Mouse (Mus musculus) G1E-ER4 (cell line): ENCODE measurements around the gene Slu7. TPM values are rescaled to one million over a fixed set of nuclear protein-coding genes. Genes with fewer than 3 reads are reported as not detected.

Source experiments
- GATA1 ChIP-seq: IDR thresholded peaks from one replicate; pipeline ENCODE4 v1.8.0; 2012; ENCODE audit warnings: low read length, inconsistent platforms
- polyA plus RNA-seq: library from polyadenylated mRNA; stranded (reverse); fragments of >175 nt; gene quantifications from 2 replicates; pipeline ENCODE4 v1.2.3, GENCODE M21; 2012

The Slu7 gene
- polyA plus RNA-seq, 1 experiment: 2.6 TPM

DNA sequence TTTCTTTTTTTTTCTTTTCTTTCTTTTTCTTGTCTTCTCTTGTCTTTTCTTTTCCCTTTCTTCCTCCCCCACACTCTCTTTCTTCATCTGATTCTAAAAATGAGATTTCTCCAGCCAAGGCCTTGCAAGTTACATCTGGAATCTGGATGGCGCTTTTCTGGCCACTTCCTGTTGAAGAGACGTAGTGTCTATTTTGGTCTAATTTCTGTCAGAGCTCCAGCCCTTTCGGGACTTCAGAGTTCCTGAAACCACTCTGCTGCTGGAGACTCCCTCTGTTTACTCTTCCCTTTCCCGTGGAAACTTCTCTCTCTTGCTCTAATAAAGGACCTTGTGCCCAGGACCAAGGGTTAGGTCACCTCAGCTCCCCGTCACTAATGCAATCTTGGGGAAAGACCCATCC lies 36.6 kb downstream of the Slu7 start:
- no peak for TF ChIP-seq GATA1

GRCm38 (mm10) chr11:43470881-43471820 lies 37.6 kb downstream of the Slu7 start:
- TF ChIP-seq GATA1: no peak

- TF ChIP-seq GATA1: no peak
Observed at GRCm38 (mm10) chr11:43473115-43473514, 39.6 kb downstream of the Slu7 start.

DNA sequence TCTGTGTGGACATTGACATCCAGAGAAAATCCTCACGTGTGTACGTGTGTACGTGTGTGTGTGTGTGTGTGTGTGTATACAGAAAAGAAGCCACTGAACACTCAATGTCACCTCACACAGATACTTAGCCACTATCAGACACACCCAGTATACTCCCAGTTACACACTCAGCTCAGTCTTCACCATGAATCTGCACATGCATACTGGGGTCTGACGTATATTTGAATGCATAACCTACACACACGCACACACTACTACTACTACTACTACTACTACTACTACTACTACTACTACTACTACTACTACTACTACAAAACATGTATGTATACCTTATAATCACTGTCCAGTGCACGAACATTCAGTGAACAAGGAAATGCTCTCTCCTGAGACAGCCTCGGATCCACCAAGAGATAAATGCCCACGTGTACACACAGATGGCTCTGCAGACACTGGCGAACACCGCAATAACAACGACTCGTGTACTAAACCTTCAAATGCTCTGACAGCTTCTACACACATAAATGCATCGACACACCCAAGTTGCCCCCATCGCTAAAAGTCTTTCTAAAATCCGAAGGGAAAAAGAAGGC lies 40.2 kb downstream of the Slu7 start:
- no peak for TF ChIP-seq GATA1

DNA sequence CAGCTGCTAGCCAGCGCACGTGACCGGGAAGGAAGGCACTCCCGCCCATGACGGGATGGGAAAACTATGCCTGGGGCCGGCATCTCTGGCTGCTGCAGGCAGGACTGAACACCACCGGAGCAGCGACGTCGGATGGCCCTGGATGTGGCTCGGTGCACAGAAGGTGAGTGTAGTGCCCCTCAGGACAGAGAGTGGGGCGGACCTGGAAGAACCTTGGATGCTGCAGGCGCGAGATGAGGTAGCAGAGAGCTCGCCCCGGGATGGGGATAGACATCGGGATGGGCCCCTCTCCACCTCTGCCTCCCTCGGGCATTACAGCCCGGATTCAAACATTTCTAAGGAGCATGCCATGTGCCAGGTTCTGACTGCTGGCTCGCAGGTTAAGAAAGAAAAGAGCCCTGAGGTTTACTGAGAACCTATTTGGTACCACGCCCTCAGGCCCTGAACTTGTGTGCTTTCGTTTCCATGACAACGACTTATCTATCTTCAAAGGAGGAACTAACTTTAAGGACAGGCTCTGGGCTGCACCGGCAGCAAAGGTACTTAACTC lies 40.8 kb downstream of the Slu7 start, which contains the start of gene C1qtnf2:
Gene C1qtnf2, plus strand, starts transcription at position 52 of the 550 bp plus-strand sequence.
- no peak for TF ChIP-seq GATA1

DNA sequence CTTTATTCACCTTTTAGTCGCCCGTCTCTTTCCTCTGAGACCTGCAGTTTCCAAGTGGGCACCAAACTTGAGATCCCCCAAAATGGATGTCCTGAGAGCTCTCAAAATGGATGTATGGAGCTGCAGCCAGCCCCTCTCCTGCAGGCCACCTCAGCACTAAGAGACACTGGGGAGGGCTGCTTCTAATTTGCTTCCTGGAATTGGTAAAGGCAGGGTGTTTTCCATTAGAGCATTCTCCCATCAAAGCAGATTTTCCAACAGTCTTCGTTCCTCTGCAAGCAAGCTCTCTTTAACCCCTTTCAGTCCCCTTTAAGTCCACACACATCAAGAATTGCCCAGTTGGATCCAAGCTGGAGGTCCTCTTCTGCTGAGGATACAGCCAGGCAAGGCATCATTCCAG lies 45.8 kb downstream of the Slu7 start:
- TF ChIP-seq GATA1: no peak

- TF ChIP-seq GATA1: no peak
Observed at GRCm38 (mm10) chr11:43480561-43480960, 47.0 kb downstream of the Slu7 start.

DNA sequence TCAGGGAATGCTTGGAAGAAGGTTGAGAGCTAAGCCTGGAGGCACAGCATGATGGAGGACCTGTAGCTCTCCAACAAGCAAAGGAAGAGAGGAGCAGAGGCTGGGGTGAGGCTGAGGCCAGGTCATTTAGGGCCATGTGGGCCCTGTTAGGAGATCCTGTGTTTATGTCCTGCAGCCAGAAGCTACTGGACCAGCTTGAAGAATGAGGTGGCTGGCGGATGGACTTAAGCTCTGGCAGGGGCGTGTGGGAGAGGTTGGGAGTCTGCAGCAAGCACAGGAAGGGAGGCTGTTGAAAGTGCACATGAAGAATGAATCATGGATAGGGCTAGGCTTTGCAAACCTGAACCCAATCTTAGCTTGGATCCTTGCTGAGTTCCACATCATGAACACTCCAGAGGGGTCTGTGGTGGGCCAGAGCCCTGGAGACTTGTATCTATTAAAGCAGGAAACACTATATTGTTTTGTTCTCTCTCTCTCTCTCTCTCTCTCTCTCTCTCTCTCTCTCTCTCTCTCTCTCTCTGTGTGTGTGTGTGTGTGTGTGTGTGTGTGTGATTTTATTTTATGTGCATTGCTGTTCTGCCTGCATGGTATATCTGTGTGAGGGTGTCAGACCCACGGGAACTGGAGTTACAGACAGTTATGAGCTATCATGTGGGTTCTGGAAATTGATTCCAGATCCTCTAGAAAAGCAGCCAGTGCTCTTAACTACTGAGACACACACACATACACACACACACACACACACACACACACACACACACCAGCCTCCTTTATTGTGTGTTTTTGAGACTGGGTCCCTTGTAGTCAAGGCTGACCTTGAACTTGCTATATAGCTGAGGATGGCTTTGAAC lies 48.4 kb downstream of the Slu7 start:
- no peak for TF ChIP-seq GATA1

- no peak for TF ChIP-seq GATA1
Observed at GRCm38 (mm10) chr11:43483122-43483792, 49.7 kb downstream of the Slu7 start.

GRCm38 (mm10) chr11:43484057-43484456 lies 50.5 kb downstream of the Slu7 start:
- no peak for TF ChIP-seq GATA1

DNA sequence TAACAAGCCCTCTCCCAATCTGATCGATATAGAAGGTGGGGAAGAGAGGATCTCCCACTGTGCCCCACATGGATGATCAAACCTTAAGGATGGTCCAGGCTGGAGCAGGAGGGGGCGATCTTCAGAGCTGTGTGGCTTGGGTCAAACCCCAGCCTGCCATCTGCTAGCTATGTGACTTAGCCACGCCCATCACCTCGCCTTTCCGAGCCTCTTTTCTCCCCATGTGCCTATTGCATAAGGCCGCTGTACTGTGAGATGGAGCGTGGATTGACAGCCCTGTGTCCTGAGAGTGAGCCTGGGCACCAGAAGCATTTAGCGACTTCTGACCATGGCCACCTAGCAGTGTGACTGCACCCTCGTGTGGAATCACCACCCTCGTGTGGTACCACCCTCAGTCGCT lies 51.1 kb downstream of the Slu7 start:
- TF ChIP-seq GATA1: no peak

DNA sequence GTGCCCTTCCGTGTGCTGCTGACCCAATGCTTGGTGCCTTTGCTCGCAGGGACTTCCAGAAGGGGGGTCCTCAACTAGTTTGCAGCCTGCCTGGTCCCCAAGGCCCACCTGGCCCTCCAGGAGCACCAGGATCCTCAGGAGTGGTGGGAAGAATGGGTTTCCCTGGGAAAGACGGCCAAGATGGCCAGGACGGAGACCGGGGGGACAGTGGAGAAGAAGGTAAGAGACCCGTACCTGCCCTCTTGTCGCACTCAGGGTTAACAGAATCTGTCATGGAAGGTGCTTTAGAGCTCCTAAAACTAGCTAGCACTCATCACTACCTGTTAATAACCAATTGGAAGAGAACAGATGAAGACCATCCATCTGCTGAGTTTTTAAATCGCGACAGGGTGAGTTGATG lies 52.3 kb downstream of the Slu7 start:
- no peak for TF ChIP-seq GATA1

GRCm38 (mm10) chr11:43492663-43493062 lies 59.1 kb downstream of the Slu7 start:
- TF ChIP-seq GATA1: no peak

DNA sequence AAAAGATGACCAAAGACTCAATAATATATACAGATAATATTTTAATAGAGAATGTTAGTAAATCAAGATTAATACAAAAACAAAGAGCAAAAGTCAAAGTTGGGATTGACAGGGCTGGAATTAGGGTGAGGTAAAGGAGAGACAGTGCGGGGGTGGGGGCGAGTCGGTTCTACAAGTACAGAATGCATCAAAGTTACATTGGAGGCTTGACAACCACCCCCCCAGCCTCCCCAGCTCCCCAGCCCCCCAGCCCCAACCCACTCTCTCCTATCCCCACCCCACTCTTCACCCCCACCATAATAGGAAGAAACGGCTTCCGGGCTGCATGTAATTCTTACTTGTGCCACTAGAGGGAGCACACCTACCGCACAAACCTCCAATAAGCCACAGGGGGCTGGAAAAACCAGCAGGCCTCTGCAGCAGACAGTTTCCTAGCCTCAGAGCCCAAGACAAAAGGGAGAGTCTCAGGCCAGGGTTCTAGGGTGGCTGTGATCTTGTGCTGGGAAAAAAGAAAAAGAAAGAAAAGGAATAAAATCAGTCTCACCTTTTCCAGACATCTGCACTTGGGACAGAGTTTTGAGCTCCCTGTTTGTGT lies 60.4 kb downstream of the Slu7 start:
- no peak for TF ChIP-seq GATA1

GRCm38 (mm10) chr11:43495037-43495436 lies 61.5 kb downstream of the Slu7 start:
- TF ChIP-seq GATA1: no peak
